Mouse (Mus musculus): ENCODE results near the gene Yaf2. TPM values are rescaled to one million over a fixed set of nuclear protein-coding genes. Genes with fewer than 3 reads are reported as not detected.
"Not testable (repeated sequence)": the region's sequence is repeated elsewhere in the genome, so short reads cannot be mapped to it uniquely, and the experiment has no call there.

The Yaf2 gene
- 70.8 and 75.0 TPM in 2 replicates for polyA plus RNA-seq (2014; fragmentation: Nextera tagmentation; extraction: Ambion mirVana)

DNA sequence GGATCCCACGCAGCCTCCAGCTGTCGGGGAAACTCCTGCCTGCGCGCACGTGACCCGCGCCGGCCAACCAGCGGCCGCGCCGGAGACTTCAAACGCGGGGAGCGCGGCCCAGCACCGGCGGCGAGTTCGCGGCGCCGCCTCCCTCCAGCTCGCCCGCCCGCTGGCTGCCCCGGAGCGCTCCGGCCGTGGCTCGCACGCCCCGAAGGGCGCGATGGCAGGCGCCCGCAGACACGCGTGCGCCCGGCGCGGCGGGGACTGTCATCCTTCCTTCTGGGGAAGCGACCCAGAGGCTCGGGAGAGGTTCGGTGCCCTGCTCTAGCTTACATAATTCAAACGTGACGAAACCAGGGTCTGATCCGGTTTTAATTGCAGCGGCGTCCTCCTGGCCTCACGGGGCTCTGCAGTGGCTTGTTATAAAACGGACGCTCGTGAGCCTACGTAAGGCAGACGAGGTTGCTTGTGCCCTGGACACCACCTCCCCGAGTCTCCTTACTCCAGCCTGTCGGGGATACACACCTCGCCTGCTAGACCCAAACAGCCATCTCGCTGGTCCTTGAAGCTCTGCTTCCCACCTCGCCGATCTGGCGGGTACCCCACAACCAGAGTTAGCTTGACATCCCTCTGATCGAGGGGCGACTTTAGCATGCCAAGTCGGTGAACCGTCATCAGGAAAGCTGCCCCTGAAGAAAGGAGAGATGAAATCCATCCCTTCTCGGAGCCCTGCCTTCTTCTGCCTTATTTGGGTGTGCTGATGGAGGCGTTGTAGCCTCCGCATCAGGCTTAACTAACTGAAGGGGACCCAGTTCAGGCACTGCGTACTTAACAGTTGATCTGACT is at the start of gene Yaf2:
TSS of gene Yaf2 (minus strand) at position 11 of the 837 bp plus-strand sequence.
- Histone ChIP-seq H3K4me1 (replicated peaks; ENCODE audit: control insufficient read depth, insufficient read depth, low read length) (peaks cover 6% of the 10 kb centered on the region; the same call in 1 of the 2 replicates), H3K4me3 (ENCODE audit: low read depth, low read length) (peak within 1 kb of the TSS; percentile 84), H3K27ac (ENCODE audit: low read depth) (peak within 1 kb of the TSS; percentile 89), H3K4me2 (ENCODE audit: low read length) (peak within 1 kb of the TSS; percentile 82), H3K36me3 (ENCODE audit: control insufficient read depth, insufficient read depth, low read length) (peaks cover 6% of the 10 kb centered on the region), H3K9ac (ENCODE audit: low read length) (peak within 1 kb of the TSS; percentile 89), H3K27me3 (replicated peaks; ENCODE audit: control insufficient read depth, insufficient read depth, low read length) (no peaks in the 10 kb centered on the region), H3K9me3 (ENCODE audit: control insufficient read depth, low read length) (no peaks in the 10 kb centered on the region)
- ATAC-seq (replicated peaks; ENCODE audit: low FRiP score, low TSS enrichment, low read depth) = peak; percentile 94
- under 1% methylated on average over 70 of the region's 73 CpGs for WGBS
- peak; percentile 88 for DNase-seq (ENCODE audit: low spot score)

DNA sequence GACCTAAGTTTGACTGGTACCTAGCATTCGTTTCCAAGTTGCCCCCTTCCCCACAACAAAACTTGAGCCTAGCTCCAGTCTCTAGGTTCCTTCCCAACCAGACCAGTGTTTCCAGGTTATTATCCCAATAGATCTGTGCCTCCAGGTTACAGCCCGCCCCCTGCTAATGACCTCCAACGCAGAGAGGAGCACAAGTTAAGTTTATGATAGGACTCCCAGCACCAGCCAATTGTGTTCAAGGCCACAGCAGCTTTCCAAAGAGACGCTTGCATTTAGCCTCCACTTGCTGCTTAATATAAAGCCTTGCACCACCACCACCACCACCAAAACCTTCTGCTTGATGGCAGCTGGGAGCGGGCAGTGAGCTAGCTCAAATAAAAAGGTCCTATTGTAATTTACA is 44.6 kb upstream of the Yaf2 start:
- no peaks in the 10 kb centered on the region for H3K27me3 ChIP-seq (replicated peaks; ENCODE audit: control insufficient read depth, insufficient read depth, low read length)
- no peak overlapping the region for H3K4me2 ChIP-seq (ENCODE audit: low read length)
- ATAC-seq (replicated peaks; ENCODE audit: low FRiP score, low TSS enrichment, low read depth) (no peak), DNase-seq (ENCODE audit: low spot score) (no peak)
- H3K9ac ChIP-seq (ENCODE audit: low read length) = no peak overlapping the region
- H3K27ac ChIP-seq (ENCODE audit: low read depth) = no peak overlapping the region
- 51% methylated on average over 5 of the region's 5 CpGs for WGBS
- H3K4me1 ChIP-seq (replicated peaks; ENCODE audit: control insufficient read depth, insufficient read depth, low read length) = no peaks in the 10 kb centered on the region
- H3K36me3 ChIP-seq (ENCODE audit: control insufficient read depth, insufficient read depth, low read length) = peaks cover 14% of the 10 kb centered on the region
- no peaks in the 10 kb centered on the region for H3K9me3 ChIP-seq (ENCODE audit: control insufficient read depth, low read length)
- H3K4me3 ChIP-seq (ENCODE audit: low read depth, low read length) = no peak overlapping the region

DNA sequence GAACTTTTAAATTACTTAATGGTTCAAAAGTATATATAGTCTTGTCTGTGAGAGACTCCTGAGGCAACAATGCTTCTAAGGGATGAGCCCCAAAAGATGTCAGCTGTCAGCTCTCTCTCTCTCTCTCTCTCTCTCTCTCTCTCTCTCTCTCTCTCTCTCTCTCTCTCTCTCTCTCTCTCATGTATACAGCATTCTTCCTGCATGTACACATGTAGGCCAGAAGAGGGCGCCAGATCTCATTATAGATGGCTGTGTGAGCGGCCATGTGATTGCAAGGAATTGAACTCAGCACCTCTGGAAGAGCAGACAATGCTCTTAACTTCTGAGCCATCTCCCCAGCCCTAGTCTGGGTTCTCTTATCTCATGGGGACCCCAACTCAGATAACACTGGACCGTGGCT is 42.4 kb upstream of the Yaf2 start:
- Histone ChIP-seq H3K27ac (ENCODE audit: low read depth) (no peak overlapping the region), H3K9me3 (ENCODE audit: control insufficient read depth, low read length) (no peaks in the 10 kb centered on the region), H3K27me3 (replicated peaks; ENCODE audit: control insufficient read depth, insufficient read depth, low read length) (no peaks in the 10 kb centered on the region), H3K9ac (ENCODE audit: low read length) (no peak overlapping the region), H3K36me3 (ENCODE audit: control insufficient read depth, insufficient read depth, low read length) (no peaks in the 10 kb centered on the region), H3K4me2 (ENCODE audit: low read length) (no peak overlapping the region), H3K4me1 (replicated peaks; ENCODE audit: control insufficient read depth, insufficient read depth, low read length) (no peaks in the 10 kb centered on the region), H3K4me3 (ENCODE audit: low read depth, low read length) (no peak overlapping the region)
- WGBS = 89% methylated on average over 3 of the region's 3 CpGs
- no peak for ATAC-seq (replicated peaks; ENCODE audit: low FRiP score, low TSS enrichment, low read depth)
- DNase-seq (ENCODE audit: low spot score) = peak; percentile 40

DNA sequence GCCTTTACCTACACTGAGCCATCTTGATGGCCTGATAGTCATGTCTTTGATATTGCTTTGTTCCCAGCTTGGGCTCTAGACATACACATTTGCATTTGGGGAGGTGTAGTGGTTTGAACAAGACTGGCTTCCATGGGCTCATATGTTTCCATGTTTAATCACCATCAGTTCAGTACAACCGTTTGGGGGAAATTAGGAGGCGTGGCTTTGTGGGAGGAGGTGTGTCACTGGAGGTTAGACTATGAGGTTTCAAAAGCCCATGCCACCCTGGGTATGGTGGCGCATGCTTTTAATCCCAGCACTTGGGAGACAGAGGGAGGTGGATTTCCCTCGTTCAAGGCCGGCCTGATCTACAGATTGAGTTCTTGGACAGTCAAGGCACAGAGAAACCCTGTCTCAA is 39.0 kb upstream of the Yaf2 start:
- H3K27me3 ChIP-seq (replicated peaks; ENCODE audit: control insufficient read depth, insufficient read depth, low read length) = no peaks in the 10 kb centered on the region
- H3K4me2 ChIP-seq (ENCODE audit: low read length) = no peak overlapping the region
- no peaks in the 10 kb centered on the region for H3K9me3 ChIP-seq (ENCODE audit: control insufficient read depth, low read length)
- no peaks in the 10 kb centered on the region for H3K4me1 ChIP-seq (replicated peaks; ENCODE audit: control insufficient read depth, insufficient read depth, low read length)
- H3K9ac ChIP-seq (ENCODE audit: low read length) = no peak overlapping the region
- ATAC-seq (replicated peaks; ENCODE audit: low FRiP score, low TSS enrichment, low read depth) (no peak), DNase-seq (ENCODE audit: low spot score) (peak; percentile 42)
- no peak overlapping the region for H3K4me3 ChIP-seq (ENCODE audit: low read depth, low read length)
- H3K27ac ChIP-seq (ENCODE audit: low read depth) = no peak overlapping the region
- 92% methylated on average over 5 of the region's 5 CpGs for WGBS
- no peaks in the 10 kb centered on the region for H3K36me3 ChIP-seq (ENCODE audit: control insufficient read depth, insufficient read depth, low read length)

DNA sequence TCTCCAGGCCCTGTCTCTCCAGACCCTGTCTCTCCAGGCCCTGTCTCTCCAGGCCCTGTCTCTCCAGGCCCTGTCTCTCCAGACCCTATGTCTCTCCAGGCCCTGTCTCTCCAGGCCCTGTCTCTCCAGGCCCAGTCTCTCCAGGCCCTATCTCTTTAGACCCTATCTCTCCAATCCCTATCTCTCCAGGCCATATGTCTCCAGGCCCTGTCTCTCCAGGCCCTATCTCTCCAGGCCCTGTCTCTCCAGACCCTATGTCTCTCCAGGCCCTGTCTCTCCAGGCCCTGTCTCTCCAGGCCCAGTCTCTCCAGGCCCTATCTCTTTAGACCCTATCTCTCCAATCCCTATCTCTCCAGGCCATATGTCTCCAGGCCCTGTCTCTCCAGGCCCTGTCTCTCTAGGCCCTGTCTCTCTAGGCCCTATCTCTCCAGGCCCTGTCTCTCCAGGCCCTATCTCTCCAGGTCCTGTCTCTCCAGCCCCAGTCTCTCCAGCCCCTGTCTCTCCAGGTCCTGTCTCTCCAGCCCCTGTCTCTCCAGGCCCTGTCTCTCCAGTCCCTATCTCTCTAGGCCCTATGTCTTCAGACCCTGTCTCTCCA is 35.9 kb upstream of the Yaf2 start:
- DNase-seq (ENCODE audit: low spot score) = not testable (repeated sequence)

DNA sequence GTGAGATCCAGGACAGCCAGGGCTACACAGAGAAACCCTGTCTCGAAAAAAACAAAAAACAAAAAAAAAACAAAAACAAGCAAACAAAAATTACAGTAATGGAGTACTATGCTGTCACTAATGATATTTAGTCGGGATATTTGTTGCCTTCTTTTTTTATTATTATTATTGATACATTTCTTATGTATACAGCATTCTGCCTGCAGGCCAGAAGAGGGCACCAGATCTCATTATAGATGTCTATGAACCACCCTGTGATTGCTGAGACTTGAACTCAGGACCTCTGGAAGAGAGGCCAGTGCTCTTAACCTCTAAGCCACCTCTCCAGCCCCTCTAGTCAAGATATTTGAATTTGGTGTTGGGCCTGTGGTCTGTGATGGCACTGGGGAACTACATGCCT is 35.1 kb upstream of the Yaf2 start:
- DNase-seq (ENCODE audit: low spot score) = no peak
- no peaks in the 10 kb centered on the region for H3K4me1 ChIP-seq (replicated peaks; ENCODE audit: control insufficient read depth, insufficient read depth, low read length)
- no peak overlapping the region for H3K27ac ChIP-seq (ENCODE audit: low read depth)
- no peak overlapping the region for H3K4me3 ChIP-seq (ENCODE audit: low read depth, low read length)
- H3K36me3 ChIP-seq (ENCODE audit: control insufficient read depth, insufficient read depth, low read length) = no peaks in the 10 kb centered on the region
- H3K9me3 ChIP-seq (ENCODE audit: control insufficient read depth, low read length) = no peaks in the 10 kb centered on the region
- no peak overlapping the region for H3K9ac ChIP-seq (ENCODE audit: low read length)
- H3K27me3 ChIP-seq (replicated peaks; ENCODE audit: control insufficient read depth, insufficient read depth, low read length) = no peaks in the 10 kb centered on the region
- WGBS = 86% methylated on average over 2 of the region's 2 CpGs
- H3K4me2 ChIP-seq (ENCODE audit: low read length) = no peak overlapping the region
- ATAC-seq (replicated peaks; ENCODE audit: low FRiP score, low TSS enrichment, low read depth) = no peak

More for the DNA sequence above, 35.9 kb upstream of the Yaf2 start:
- H3K4me1 ChIP-seq (replicated peaks; ENCODE audit: control insufficient read depth, insufficient read depth, low read length); H3K4me3 ChIP-seq (ENCODE audit: low read depth, low read length); H3K36me3 ChIP-seq (ENCODE audit: control insufficient read depth, insufficient read depth, low read length); H3K27ac ChIP-seq (ENCODE audit: low read depth); H3K9ac ChIP-seq (ENCODE audit: low read length); H3K4me2 ChIP-seq (ENCODE audit: low read length); H3K27me3 ChIP-seq (replicated peaks; ENCODE audit: control insufficient read depth, insufficient read depth, low read length); ATAC-seq (replicated peaks; ENCODE audit: low FRiP score, low TSS enrichment, low read depth); H3K9me3 ChIP-seq (ENCODE audit: control insufficient read depth, low read length): not testable (repeated sequence)

DNA sequence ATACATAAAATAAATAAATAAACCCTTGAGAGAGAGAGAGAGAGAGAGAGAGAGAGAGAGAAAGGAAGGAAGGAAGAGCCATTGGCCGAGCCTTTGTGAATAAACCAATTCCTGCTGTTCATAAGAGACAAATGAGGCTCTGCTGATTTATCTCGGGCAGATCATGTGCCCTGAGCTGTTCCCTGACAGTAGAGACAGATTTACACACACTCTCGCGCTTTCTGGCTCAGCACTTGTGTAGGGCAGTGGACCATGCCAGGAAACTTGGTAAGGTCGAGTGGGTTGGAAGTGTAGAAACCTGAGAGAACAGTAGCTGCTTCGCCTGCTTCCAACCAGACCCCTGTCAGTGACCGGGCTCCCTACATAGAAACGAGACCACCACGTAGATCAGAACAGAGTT is 31.8 kb upstream of the Yaf2 start:
- Histone ChIP-seq H3K4me1 (replicated peaks; ENCODE audit: control insufficient read depth, insufficient read depth, low read length) (no peaks in the 10 kb centered on the region), H3K27ac (ENCODE audit: low read depth) (no peak overlapping the region), H3K4me2 (ENCODE audit: low read length) (no peak overlapping the region), H3K36me3 (ENCODE audit: control insufficient read depth, insufficient read depth, low read length) (no peaks in the 10 kb centered on the region), H3K4me3 (ENCODE audit: low read depth, low read length) (no peak overlapping the region), H3K9ac (ENCODE audit: low read length) (no peak overlapping the region), H3K27me3 (replicated peaks; ENCODE audit: control insufficient read depth, insufficient read depth, low read length) (no peaks in the 10 kb centered on the region), H3K9me3 (ENCODE audit: control insufficient read depth, low read length) (no peaks in the 10 kb centered on the region)
- no peak for DNase-seq (ENCODE audit: low spot score)
- no peak for ATAC-seq (replicated peaks; ENCODE audit: low FRiP score, low TSS enrichment, low read depth)
- 55% methylated on average over 9 of the region's 9 CpGs for WGBS

DNA sequence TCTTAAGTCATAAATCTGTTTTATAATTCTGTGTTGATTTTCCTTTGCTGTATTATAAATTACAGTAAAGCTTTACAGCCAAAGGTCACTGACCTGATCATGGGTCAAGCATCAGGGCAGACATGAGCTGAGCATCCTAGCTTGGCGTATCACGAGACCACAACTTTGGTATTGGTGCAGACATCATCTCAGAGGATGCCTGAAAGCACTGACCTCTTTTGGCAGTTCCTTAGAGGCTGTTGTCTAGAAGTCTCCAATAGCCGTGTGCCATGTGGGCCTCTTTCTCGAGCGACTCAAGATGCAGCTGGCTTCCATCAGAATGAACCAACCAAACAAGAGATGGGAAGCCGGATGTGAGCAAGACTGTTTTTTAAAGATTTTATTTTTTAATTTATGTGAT is 28.8 kb upstream of the Yaf2 start:
- no peak for ATAC-seq (replicated peaks; ENCODE audit: low FRiP score, low TSS enrichment, low read depth)
- Histone ChIP-seq H3K36me3 (ENCODE audit: control insufficient read depth, insufficient read depth, low read length) (no peaks in the 10 kb centered on the region), H3K4me2 (ENCODE audit: low read length) (no peak overlapping the region), H3K27me3 (replicated peaks; ENCODE audit: control insufficient read depth, insufficient read depth, low read length) (no peaks in the 10 kb centered on the region), H3K9ac (ENCODE audit: low read length) (no peak overlapping the region), H3K9me3 (ENCODE audit: control insufficient read depth, low read length) (no peaks in the 10 kb centered on the region), H3K4me3 (ENCODE audit: low read depth, low read length) (no peak overlapping the region), H3K27ac (ENCODE audit: low read depth) (no peak overlapping the region), H3K4me1 (replicated peaks; ENCODE audit: control insufficient read depth, insufficient read depth, low read length) (no peaks in the 10 kb centered on the region)
- DNase-seq (ENCODE audit: low spot score) = no peak
- 75% methylated on average over 6 of the region's 6 CpGs for WGBS
